35 mouse cellular contexts compared by ENCODE assay signal in the genomic region with DNA sequence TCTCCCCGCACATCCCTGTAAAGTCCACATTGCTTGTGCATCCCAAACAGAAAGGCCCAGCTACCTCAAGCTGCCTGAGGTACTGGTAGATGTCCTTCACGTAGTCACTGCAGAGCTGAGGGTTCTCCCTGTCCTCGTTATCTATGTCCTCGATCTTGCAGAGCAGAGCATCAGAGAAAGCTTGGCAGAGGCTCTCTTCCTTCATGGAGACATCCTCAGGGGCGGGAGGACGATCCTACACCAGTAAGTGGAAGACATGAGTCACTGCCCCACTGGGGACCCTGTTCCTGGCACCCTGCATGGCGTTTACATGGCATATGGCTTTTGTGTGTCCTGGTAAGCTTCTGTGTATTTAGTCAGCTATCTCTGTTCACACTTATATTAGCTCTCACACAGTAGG.
"Had no signal": no experiment of that assay in that cellular context is flagged by ENCODE, and none has a peak within 500 bp of the region (broad histone marks: within the 10 kb centered on the region; RNA-seq: fewer than 3 reads in every experiment).

No protein-coding gene starts in this region.

- ATAC-seq: hindbrain, embryonic 16.5 days; hindbrain, postnatal 0 days; inflammation-experienced regulatory T-cells, adult 6 months; intestine, embryonic 15.5 days; intestine, embryonic 16.5 days; intestine, postnatal 0 days had no signal

- H3K9ac ChIP-seq: heart, embryonic 12.5 days; heart, embryonic 13.5 days; heart, embryonic 15.5 days; hindbrain, embryonic 12.5 days; hindbrain, embryonic 13.5 days; hindbrain, embryonic 14.5 days; hindbrain, embryonic 15.5 days; intestine, embryonic 15.5 days; kidney, embryonic 15.5 days had no signal

- DNase-seq: heart, postnatal 10 days; heart, postnatal 14 days; heart, postnatal 36 days; heart, postnatal 4 days; kidney, adult 11 months; kidney, adult 2 months; kidney, adult 8-10 months; kidney, adult 9 months; kidney, postnatal 10 days; kidney, postnatal 14 days; kidney, postnatal 25 days; kidney, postnatal 36 days; kidney, postnatal 4 days; layer of hippocampus, adult 9-11 months; layer of hippocampus, postnatal 36 days had no signal

- H3K4me3 ChIP-seq: heart, embryonic 10.5 days; heart, embryonic 12.5 days; heart, embryonic 13.5 days; heart, embryonic 15.5 days; hindbrain, embryonic 10.5 days; hindbrain, embryonic 12.5 days; hindbrain, embryonic 13.5 days; hindbrain, embryonic 15.5 days; intestine, embryonic 15.5 days; kidney, embryonic 15.5 days; layer of hippocampus, adult 2 months; left cerebral cortex, adult 2 months had no signal

- H3K27ac ChIP-seq: heart, embryonic 10.5 days; heart, embryonic 13.5 days; heart, embryonic 15.5 days; hindbrain, embryonic 10.5 days; hindbrain, embryonic 12.5 days; hindbrain, embryonic 13.5 days; hindbrain, embryonic 14.5 days; hindbrain, embryonic 15.5 days; hindbrain, postnatal 0 days; intestine, embryonic 15.5 days; kidney, embryonic 15.5 days; kidney, postnatal 0 days; layer of hippocampus, adult 2 months; left cerebral cortex, adult 2 months had no signal

- H3K4me2 ChIP-seq: heart, embryonic 11.5 days; heart, embryonic 12.5 days; heart, embryonic 13.5 days; heart, embryonic 15.5 days; hindbrain, embryonic 12.5 days; hindbrain, embryonic 13.5 days; hindbrain, embryonic 14.5 days; hindbrain, embryonic 15.5 days; intestine, embryonic 15.5 days; kidney, embryonic 15.5 days had no signal

- H3K27me3 ChIP-seq: heart, embryonic 12.5 days; heart, embryonic 13.5 days; heart, embryonic 15.5 days; hindbrain, embryonic 12.5 days; hindbrain, embryonic 13.5 days; hindbrain, embryonic 15.5 days; intestine, embryonic 15.5 days; kidney, embryonic 15.5 days had no signal

- H3K4me1 ChIP-seq: heart, embryonic 10.5 days; heart, embryonic 12.5 days; heart, embryonic 13.5 days; heart, embryonic 15.5 days; hindbrain, embryonic 10.5 days; hindbrain, embryonic 12.5 days; hindbrain, embryonic 13.5 days; hindbrain, embryonic 15.5 days; intestine, embryonic 15.5 days; kidney, embryonic 15.5 days had no signal

- H3K9me3 ChIP-seq: heart, embryonic 10.5 days; heart, embryonic 12.5 days; heart, embryonic 13.5 days; heart, embryonic 15.5 days; hindbrain, embryonic 10.5 days; hindbrain, embryonic 12.5 days; hindbrain, embryonic 13.5 days; hindbrain, embryonic 15.5 days; intestine, embryonic 15.5 days; kidney, embryonic 15.5 days had no signal
